Comparison of ENCODE assay signal across 12 mouse cellular contexts in the genomic region with DNA sequence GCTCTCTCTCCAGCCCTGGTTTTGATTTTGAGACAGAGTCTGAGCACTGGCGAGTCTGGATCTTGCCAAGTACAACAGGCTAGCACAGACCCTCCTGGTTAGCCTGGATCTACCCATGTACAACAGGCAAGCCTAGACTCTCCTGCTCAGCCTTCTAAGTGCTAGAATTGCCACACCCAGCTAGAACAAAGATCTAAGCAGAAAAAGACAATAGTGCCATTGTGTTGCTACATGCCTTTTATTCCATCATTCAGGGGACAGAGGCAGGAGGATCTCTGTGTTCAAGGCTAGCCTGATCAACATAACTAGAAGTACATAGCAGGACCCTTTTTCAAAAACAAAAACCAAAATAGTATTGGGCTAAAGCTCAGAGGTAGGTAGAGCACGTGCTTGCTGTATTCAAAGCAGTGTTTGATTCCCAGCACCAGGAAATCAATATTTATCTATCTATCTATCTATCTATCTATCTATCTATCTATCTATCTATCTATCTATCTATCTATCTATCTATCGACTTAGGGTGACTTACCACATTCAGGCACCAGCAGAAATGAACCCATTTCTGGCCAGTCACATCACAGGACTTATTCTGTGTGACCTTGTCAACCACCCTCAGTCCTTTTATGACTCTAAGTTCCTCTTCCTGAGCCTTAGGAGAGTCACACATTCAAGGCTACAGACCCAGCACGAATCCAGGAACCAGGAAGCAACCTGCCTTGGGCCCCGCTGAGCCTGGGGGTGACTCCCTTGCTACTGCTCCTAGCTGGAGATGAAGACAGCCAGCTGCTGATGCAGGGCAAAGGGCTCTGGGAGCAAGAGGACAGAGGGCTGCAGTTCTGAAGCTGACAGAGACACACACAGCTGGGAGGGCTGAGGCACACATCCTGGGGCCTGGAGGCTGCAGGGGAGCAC. TPM values are rescaled to one million over a fixed set of nuclear protein-coding genes. Genes with fewer than 3 reads are reported as not detected.
DNase-seq lines count a peak whose midpoint lies in the region; ATAC-seq and TF ChIP-seq lines count a peak whose summit lies in the region.
"Had no signal": no experiment of that assay in that cellular context is flagged by ENCODE, and none has a peak within 500 bp of the region (broad histone marks: within the 10 kb centered on the region; RNA-seq: fewer than 3 reads in every experiment).

No protein-coding gene starts in this region.

- no peak overlapping the region for H3K27ac ChIP-seq in gastrocnemius, adult 2 months
- H3K27ac ChIP-seq: liver, embryonic 12.5 days had no signal

- peak; percentile 60 for DNase-seq in kidney, postnatal 10 days
- DNase-seq in kidney, adult 9 months: no peak
- DNase-seq in ES-CJ7 (ENCODE audit: low read depth, low spot score): peak; percentile 88
- peak; percentile 49 to 70 for DNase-seq in monocyte, adult 2 months (ENCODE audit: low read depth in 1 of 2, low spot score in 2 of 2)
- DNase-seq in liver: no peak
- DNase-seq in gastrocnemius, adult 2 months: no peak
- DNase-seq: heart, postnatal 14 days; thymus, postnatal 14 days had no signal

- H3K4me3 ChIP-seq in gastrocnemius, adult 2 months: no peak overlapping the region
- H3K4me3 ChIP-seq: liver, embryonic 12.5 days had no signal

- ATAC-seq in hematopoietic stem cell, adult 5-6 weeks (replicated peaks in 1 of 2; ENCODE audit: insufficient read depth in 1 of 2, low FRiP score in 2 of 2, low TSS enrichment in 1 of 2, low read depth in 1 of 2, poor library complexity in 2 of 2, severe bottlenecking in 2 of 2): peak; percentile 47 to 58
- no peak for ATAC-seq in megakaryocyte-erythroid progenitor cell, adult 5-6 weeks (replicated peaks; ENCODE audit: low FRiP score, low TSS enrichment, poor library complexity, severe bottlenecking)
- ATAC-seq: liver, embryonic 12.5 days; Patski had no signal

- TF ChIP-seq CTCF in gastrocnemius, adult 2 months (IDR thresholded peaks at IDR 0.05): no peak

- intact Hi-C loops in gastrocnemius, adult 2 months (cut with DNase I): no loop called here

RNA-seq across cellular contexts. Expression of a gene that starts 10.7 kb away (rescaled TPM):
- total RNA-seq in hematopoietic stem cell, adult 5-6 weeks (2017): 21.6 and 33.8 TPM in 2 replicates
- 20.5 and 32.1 TPM in 2 replicates for total RNA-seq in megakaryocyte-erythroid progenitor cell, adult 5-6 weeks (2014; fragmentation: Nextera tagmentation)
- total RNA-seq in megakaryocyte-erythroid progenitor cell, adult 5-6 weeks (2017): 14.2 and 19.6 TPM in 2 replicates
- 10 to 100 TPM; 43.1 to 51.5 TPM for total RNA-seq in gastrocnemius, adult 2 months (2021)

RNA-seq across cellular contexts. Expression of a gene that starts 26.0 kb away (rescaled TPM):
- total RNA-seq in hematopoietic stem cell, adult 5-6 weeks (2017): 19.1 and 23.3 TPM in 2 replicates
- total RNA-seq in megakaryocyte-erythroid progenitor cell, adult 5-6 weeks (2014; fragmentation: Nextera tagmentation): 54.6 and 55.4 TPM in 2 replicates
- total RNA-seq in megakaryocyte-erythroid progenitor cell, adult 5-6 weeks (2017): 29.3 and 45.4 TPM in 2 replicates
- 10 to 100 TPM; 46.0 to 55.0 TPM for total RNA-seq in gastrocnemius, adult 2 months (2021)

RNA-seq across cellular contexts. Expression of a gene that starts 34.9 kb away (rescaled TPM):
- 26.3 and 39.2 TPM in 2 replicates for total RNA-seq in hematopoietic stem cell, adult 5-6 weeks (2017)
- total RNA-seq in megakaryocyte-erythroid progenitor cell, adult 5-6 weeks (2014; fragmentation: Nextera tagmentation): 53.5 and 69.9 TPM in 2 replicates
- 21.6 and 67.6 TPM in 2 replicates for total RNA-seq in megakaryocyte-erythroid progenitor cell, adult 5-6 weeks (2017)
- 10 to 100 TPM; 18.8 to 20.7 TPM for total RNA-seq in gastrocnemius, adult 2 months (2021)

RNA-seq across cellular contexts. Expression of a gene that starts 35.0 kb away (rescaled TPM):
- 26.5 and 28.1 TPM in 2 replicates for total RNA-seq in hematopoietic stem cell, adult 5-6 weeks (2017)
- 55.7 and 76.8 TPM in 2 replicates for total RNA-seq in megakaryocyte-erythroid progenitor cell, adult 5-6 weeks (2014; fragmentation: Nextera tagmentation)
- total RNA-seq in megakaryocyte-erythroid progenitor cell, adult 5-6 weeks (2017): 40.5 and 67.1 TPM in 2 replicates
- total RNA-seq in gastrocnemius, adult 2 months (2021): 10 to 100 TPM; 66.8 to 88.5 TPM

Comparison
In these comparisons a context has a peak if more than half of its experiments do, and no peak if none do; other contexts are left out.
1. DNase-seq: peak in kidney, postnatal 10 days (single experiment), ES-CJ7 (single experiment) and monocyte, adult 2 months (2 of 2); none in kidney, adult 9 months (single experiment), liver (single experiment) and gastrocnemius, adult 2 months (single experiment).